Mouse (Mus musculus): ENCODE results near the gene B4galt2.

DNA sequence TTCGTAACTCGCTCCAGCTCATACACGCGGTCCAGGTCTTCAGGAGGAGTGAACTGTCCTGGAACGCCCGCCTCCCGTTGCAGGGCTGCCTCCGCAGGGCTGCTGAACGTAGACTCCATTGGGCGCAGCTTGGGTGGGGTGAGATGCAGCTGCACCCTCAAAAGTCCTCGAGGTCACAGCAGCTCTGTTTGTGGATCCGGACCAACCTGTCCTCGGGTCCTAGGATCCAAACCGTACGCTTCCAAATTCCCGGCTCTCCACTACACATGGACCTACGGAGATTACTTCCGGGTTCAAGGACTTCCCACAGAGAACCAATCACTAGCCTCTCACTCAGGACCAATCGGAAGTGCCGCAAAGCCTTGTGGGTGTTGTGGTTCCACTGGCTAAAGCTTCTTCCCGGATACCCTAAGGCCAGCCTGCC is 8.5 kb upstream of the B4galt2 start, which contains the start of gene Dph2:
- no peak for TF ChIP-seq CTCF (IDR thresholded peaks at IDR 0.05; ENCODE audit: extremely low read depth, insufficient read depth, low read length)
- TF ChIP-seq POLR2A (IDR thresholded peaks at IDR 0.05; ENCODE audit: extremely low read depth, insufficient read depth, low read length) = no peak

All from cortical plate, adult 2 months (tissue).